Mouse (Mus musculus): ENCODE data around the gene Postn.
A peak's percentile ranks its signal among the peaks of the same experiment; 100 is the strongest.

Postn gene

GRCm38 (mm10) chr3:54420189-54420928, 59.5 kb downstream of the Postn start:
- DNase-seq: no peak

DNA sequence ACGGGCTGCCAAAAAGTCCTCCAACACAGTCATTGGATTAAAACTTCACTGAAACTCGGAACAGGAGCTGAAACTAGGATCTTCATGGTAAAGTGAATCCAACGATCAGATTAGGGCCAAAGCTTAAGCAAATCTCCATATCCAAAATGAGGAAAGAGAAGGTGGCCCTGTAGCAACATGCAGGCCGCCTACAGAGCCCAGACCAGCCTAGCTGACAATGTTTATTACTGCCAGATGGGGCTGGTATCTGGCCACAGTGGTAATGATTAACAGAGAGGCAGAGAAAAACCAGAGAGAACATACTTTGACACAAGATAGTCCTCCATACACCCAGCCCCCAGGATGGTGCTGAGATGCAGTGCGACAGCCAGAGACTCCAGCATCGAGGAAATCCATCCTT, 60.1 kb downstream of the Postn start:
- peak; percentile 47 for DNase-seq

DNA sequence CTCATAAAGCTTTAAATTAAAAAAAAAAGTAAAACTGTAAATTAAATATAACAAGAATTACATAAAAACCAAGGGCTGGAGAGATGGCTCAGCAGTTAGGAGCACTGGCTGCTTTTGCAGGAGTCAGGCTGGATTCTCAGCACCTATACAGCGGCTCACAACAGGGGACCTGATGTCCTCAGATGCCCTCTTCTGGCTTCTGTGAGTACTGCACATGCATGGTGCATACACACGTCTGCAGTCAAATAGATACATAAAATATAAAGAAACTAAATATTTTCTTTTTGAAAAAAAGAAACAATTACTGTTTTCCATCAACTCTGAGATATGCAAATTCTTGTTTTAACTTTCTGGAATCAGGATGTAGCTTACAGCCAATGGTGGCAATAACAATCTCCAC, 60.8 kb downstream of the Postn start:
- DNase-seq: no peak

- no peak for DNase-seq
Observed at GRCm38 (mm10) chr3:54424146-54424545, 63.2 kb downstream of the Postn start.

DNA sequence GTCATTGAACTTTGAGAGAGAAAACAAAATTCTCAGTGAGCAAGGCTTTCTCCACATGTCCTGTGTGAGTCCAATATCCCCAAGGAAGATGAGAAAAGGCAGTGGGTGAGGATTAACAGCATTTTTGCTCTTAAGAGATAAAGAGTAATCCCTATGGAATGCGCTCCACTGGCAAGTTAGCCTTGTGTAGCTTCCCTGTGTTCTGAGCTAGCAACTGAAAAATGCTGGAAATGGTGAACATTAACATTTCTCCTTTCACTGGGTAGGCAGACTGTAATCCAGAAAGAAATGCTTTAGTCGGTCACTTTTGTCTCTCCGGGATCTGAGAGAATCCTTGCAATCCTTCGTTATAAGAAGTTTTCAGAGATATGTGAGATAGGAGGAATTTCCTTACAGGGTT, 70.8 kb downstream of the Postn start:
- DNase-seq: no peak

GRCm38 (mm10) chr3:54432167-54432566, 71.3 kb downstream of the Postn start:
- DNase-seq: no peak

GRCm38 (mm10) chr3:54432605-54433004, 71.7 kb downstream of the Postn start:
- no peak for DNase-seq

- no peak for DNase-seq
Observed at GRCm38 (mm10) chr3:54434571-54434970, 73.7 kb downstream of the Postn start.

- DNase-seq: no peak
Observed at GRCm38 (mm10) chr3:54436373-54436964, 75.6 kb downstream of the Postn start.

Measured in embryo, embryonic 11 days (tissue).